Comparison of ENCODE assay signal across 25 mouse cellular contexts in the genomic region with DNA sequence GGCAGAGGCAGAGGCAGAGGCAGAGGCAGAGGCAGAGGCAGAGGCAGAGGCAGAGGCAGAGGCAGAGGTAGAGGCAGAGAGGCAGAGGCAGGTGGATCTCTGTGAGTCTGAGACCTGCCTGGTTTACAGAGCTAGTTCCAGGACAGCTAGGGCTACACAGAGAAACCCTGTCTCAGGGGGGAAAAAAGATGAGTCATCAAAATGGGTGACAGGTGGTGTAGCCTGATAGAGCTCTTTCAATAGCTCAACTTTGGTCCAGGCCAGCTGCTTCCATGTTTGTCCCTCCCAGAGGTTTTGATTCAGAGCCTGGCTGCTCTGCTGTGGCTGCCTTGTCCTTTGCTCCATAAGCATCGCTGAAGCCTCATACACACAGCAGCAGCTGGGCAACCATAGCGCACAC. TPM values are rescaled to one million over a fixed set of nuclear protein-coding genes. Genes with fewer than 3 reads are reported as not detected.
DNase-seq lines count a peak whose midpoint lies in the region; ATAC-seq and TF ChIP-seq lines count a peak whose summit lies in the region.
"Had no signal": no experiment of that assay in that cellular context is flagged by ENCODE, and none has a peak within 500 bp of the region (broad histone marks: within the 10 kb centered on the region; RNA-seq: fewer than 3 reads in every experiment).

No protein-coding gene starts in this region.

- H3K9me3 ChIP-seq in hindbrain, embryonic 12.5 days (replicated peaks): no peaks in the 10 kb centered on the region
- H3K9me3 ChIP-seq in hindbrain, embryonic 16.5 days (ENCODE audit: control insufficient read depth, low read length): no peaks in the 10 kb centered on the region
- peaks cover 4% of the 10 kb centered on the region for H3K9me3 ChIP-seq in CH12.LX (replicated peaks; ENCODE audit: low read length)
- no peaks in the 10 kb centered on the region for H3K9me3 ChIP-seq in ES-E14 (ENCODE audit: control insufficient read depth, insufficient read depth, low read depth, low read length)
- no peaks in the 10 kb centered on the region for H3K9me3 ChIP-seq in forebrain, embryonic 11.5 days (ENCODE audit: control insufficient read depth, low read length)
- H3K9me3 ChIP-seq: embryonic facial prominence, embryonic 10.5 days; heart, embryonic 13.5 days; hindbrain, embryonic 15.5 days had no signal

- H3K4me1 ChIP-seq in hindbrain, embryonic 12.5 days: no peaks in the 10 kb centered on the region
- no peaks in the 10 kb centered on the region for H3K4me1 ChIP-seq in hindbrain, embryonic 16.5 days (ENCODE audit: control insufficient read depth, insufficient read depth, low read depth, low read length)
- H3K4me1 ChIP-seq in CH12.LX (ENCODE audit: control insufficient read depth in 1 of 2, insufficient read depth in 2 of 2) (no peaks in the 10 kb centered on the region), ES-E14 (ENCODE audit: control insufficient read depth in 2 of 2, insufficient read depth in 2 of 2, low read length in 2 of 2, poor library complexity in 1 of 2) (no peaks in the 10 kb centered on the region)
- H3K4me1 ChIP-seq in forebrain, embryonic 11.5 days (replicated peaks; ENCODE audit: control insufficient read depth, insufficient read depth, low read length): no peaks in the 10 kb centered on the region
- H3K4me1 ChIP-seq: embryonic facial prominence, embryonic 10.5 days; heart, embryonic 13.5 days; hindbrain, embryonic 15.5 days had no signal

- peak; percentile 43; the same call in 1 of the 2 replicates for ATAC-seq in hindbrain, embryonic 12.5 days (ENCODE audit: low FRiP score)
- ATAC-seq in hindbrain, embryonic 16.5 days: no peak
- no peak for ATAC-seq in frontal cortex, adult (ENCODE audit: low TSS enrichment)
- ATAC-seq in forebrain, embryonic 11.5 days (replicated peaks; ENCODE audit: low FRiP score): no peak
- ATAC-seq: forebrain, embryonic 14.5 days had no signal

- in situ Hi-C loops in CH12.LX (cut with MboI; ENCODE audit: low pct_ligation_motif_present, low pct_unique_long_range_greater_than_20kb, low sequenced_read_pairs): loop anchor here (25.0 kb wide), 1 partner anchor 608 kb away; no protein-coding TSS in a partner anchor
- in situ Hi-C loops in ES-E14 (cut with MboI; ENCODE audit: low sequenced_read_pairs in 2 of 2, unreplicated experiment in 2 of 2): no loop called here

- no peaks in the 10 kb centered on the region for H3K27me3 ChIP-seq in hindbrain, embryonic 12.5 days
- H3K27me3 ChIP-seq in hindbrain, embryonic 16.5 days (replicated peaks; ENCODE audit: control insufficient read depth, insufficient read depth, low read length): no peaks in the 10 kb centered on the region
- H3K27me3 ChIP-seq in CH12.LX (replicated peaks): peaks cover 91% of the 10 kb centered on the region
- no peaks in the 10 kb centered on the region for H3K27me3 ChIP-seq in forebrain, embryonic 11.5 days (ENCODE audit: control insufficient read depth, insufficient read depth, low read length)
- H3K27me3 ChIP-seq: heart, embryonic 13.5 days; hindbrain, embryonic 15.5 days had no signal

- no peak for TF ChIP-seq EP300 in CH12.LX (IDR thresholded peaks at IDR 0.05; ENCODE audit: low read length)

- peak; percentile 3 for DNase-seq in CH12.LX (ENCODE audit: extremely low read depth)
- DNase-seq in ES-E14 (ENCODE audit: low read depth, low spot score): no peak
- DNase-seq in c-Kit-positive CD71-positive TER-119-positive erythroid progenitor cells, embryonic 14.5 days (ENCODE audit: low spot score): peak; percentile 4
- no peak for DNase-seq in forebrain, embryonic 11.5 days (ENCODE audit: low spot score)
- DNase-seq: adrenal gland, postnatal 10 days; cerebellum, adult 11 months; cerebellum, adult 8-10 months; cerebellum, postnatal 14 days; gastrocnemius, postnatal 36 days; heart, adult 11 months; heart, postnatal 36 days; kidney, adult 11 months had no signal

- TF ChIP-seq POLR2A in CH12.LX (IDR thresholded peaks at IDR 0.05; ENCODE audit: low read depth, low read length): no peak

- dilution Hi-C loops in CH12.LX (cut with MboI; ENCODE audit: extremely low pct_ligation_motif_present, extremely low pct_unique_long_range_greater_than_20kb, low sequenced_read_pairs): no loop called here

- no peak overlapping the region for H3K9ac ChIP-seq in hindbrain, embryonic 12.5 days
- H3K9ac ChIP-seq in hindbrain, embryonic 16.5 days (ENCODE audit: low read depth, low read length): no peak overlapping the region
- H3K9ac ChIP-seq in CH12.LX (ENCODE audit: insufficient read depth, low read depth) (no peak overlapping the region), ES-E14 (ENCODE audit: insufficient read depth, low read depth, low read length, poor library complexity, severe bottlenecking) (no peak overlapping the region)
- H3K9ac ChIP-seq in forebrain, embryonic 11.5 days (ENCODE audit: low read length): no peak overlapping the region
- H3K9ac ChIP-seq: heart, embryonic 13.5 days; hindbrain, embryonic 15.5 days had no signal

- TF ChIP-seq CTCF in CH12.LX (conservative IDR thresholded peaks at IDR 0.05 in 1 of 2, IDR thresholded peaks at IDR 0.05 in 1 of 2; ENCODE audit: low read depth in 2 of 2, low read length in 2 of 2): no peak

- no peak overlapping the region for H3K27ac ChIP-seq in hindbrain, embryonic 12.5 days
- H3K27ac ChIP-seq in hindbrain, embryonic 16.5 days (ENCODE audit: low read depth, low read length): no peak overlapping the region
- no peak overlapping the region for H3K27ac ChIP-seq in CH12.LX (ENCODE audit: insufficient read depth, low read depth)
- no peak overlapping the region for H3K27ac ChIP-seq in ES-E14 (ENCODE audit: insufficient read depth, low read depth, low read length, poor library complexity, severe bottlenecking)
- H3K27ac ChIP-seq in forebrain, embryonic 11.5 days (ENCODE audit: low read depth, low read length): no peak overlapping the region
- H3K27ac ChIP-seq: embryonic facial prominence, embryonic 10.5 days; heart, embryonic 13.5 days; hindbrain, embryonic 15.5 days had no signal

- no peak overlapping the region for H3K4me3 ChIP-seq in hindbrain, embryonic 12.5 days
- no peak overlapping the region for H3K4me3 ChIP-seq in hindbrain, embryonic 16.5 days (ENCODE audit: low read length)
- H3K4me3 ChIP-seq in CH12.LX (replicated peaks in 1 of 3; ENCODE audit: low read depth in 2 of 3, low read length in 2 of 3, poor library complexity in 1 of 3) (no peak overlapping the region), ES-E14 (ENCODE audit: insufficient read depth in 1 of 2, low read depth in 1 of 2, low read length in 2 of 2, poor library complexity in 1 of 2, severe bottlenecking in 1 of 2) (no peak overlapping the region)
- H3K4me3 ChIP-seq in forebrain, embryonic 11.5 days (ENCODE audit: low read depth, low read length): no peak overlapping the region
- H3K4me3 ChIP-seq: embryonic facial prominence, embryonic 10.5 days; heart, embryonic 13.5 days; hindbrain, embryonic 15.5 days had no signal

- WGBS in hindbrain, embryonic 12.5 days: 72% methylated on average over 2 of the region's 2 CpGs
- WGBS in hindbrain, embryonic 16.5 days: 47% methylated on average over 2 of the region's 2 CpGs
- WGBS in forebrain, embryonic 11.5 days: 90% methylated on average over 2 of the region's 2 CpGs

- H3K36me3 ChIP-seq in hindbrain, embryonic 12.5 days: no peaks in the 10 kb centered on the region
- no peaks in the 10 kb centered on the region for H3K36me3 ChIP-seq in hindbrain, embryonic 16.5 days (ENCODE audit: control insufficient read depth, insufficient read depth, low read length)
- H3K36me3 ChIP-seq in CH12.LX (replicated peaks in 1 of 2; ENCODE audit: control insufficient read depth in 1 of 2, insufficient read depth in 1 of 2, low read length in 1 of 2) (no peaks in the 10 kb centered on the region), ES-E14 (ENCODE audit: control insufficient read depth, insufficient read depth, low read length, poor library complexity, severe bottlenecking) (no peaks in the 10 kb centered on the region)
- H3K36me3 ChIP-seq in forebrain, embryonic 11.5 days (ENCODE audit: control insufficient read depth, insufficient read depth, low read length): no peaks in the 10 kb centered on the region
- H3K36me3 ChIP-seq: embryonic facial prominence, embryonic 10.5 days; heart, embryonic 13.5 days; hindbrain, embryonic 15.5 days had no signal

- H3K79me2 ChIP-seq in CH12.LX (replicated peaks; ENCODE audit: control insufficient read depth, extremely low read depth, insufficient read depth, poor library complexity, severe bottlenecking): no peaks in the 10 kb centered on the region

- H3K4me2 ChIP-seq in hindbrain, embryonic 12.5 days (replicated peaks): no peak overlapping the region
- H3K4me2 ChIP-seq in hindbrain, embryonic 16.5 days (ENCODE audit: low read length): no peak overlapping the region
- H3K4me2 ChIP-seq in CH12.LX (ENCODE audit: insufficient read depth, low read depth, poor library complexity, severe bottlenecking): no peak overlapping the region
- no peak overlapping the region for H3K4me2 ChIP-seq in forebrain, embryonic 11.5 days (ENCODE audit: low read depth, low read length, severe bottlenecking)
- H3K4me2 ChIP-seq: heart, embryonic 13.5 days; hindbrain, embryonic 15.5 days had no signal

- TF ChIP-seq RAD21 in CH12.LX (IDR thresholded peaks at IDR 0.05; ENCODE audit: low read depth, low read length): no peak

TF ChIP-seq in CH12.LX, 34 proteins besides CTCF, POLR2A, EP300 and RAD21:
- TF ChIP-seq SMC3 (IDR thresholded peaks at IDR 0.05; ENCODE audit: low read depth, low read length) (no peak), UBTF (IDR thresholded peaks at IDR 0.05; ENCODE audit: low read depth, low read length) (no peak), GABPA (IDR thresholded peaks at IDR 0.05; ENCODE audit: insufficient replicate concordance, low read depth, low read length) (no peak), CHD2 (IDR thresholded peaks at IDR 0.05; ENCODE audit: low read length) (no peak), MAFK (IDR thresholded peaks at IDR 0.05; ENCODE audit: insufficient replicate concordance, low read length) (peak; percentile 66; the same call in 1 of the 2 replicates)

TF ChIP-seq in ES-E14, 5 proteins besides CTCF, POLR2A, EP300 and RAD21:
- TF ChIP-seq MAFK (IDR thresholded peaks at IDR 0.05; ENCODE audit: insufficient read depth, low read depth, low read length) (peak; percentile 60; the same call in 1 of the 2 replicates), HCFC1 (IDR thresholded peaks at IDR 0.05; ENCODE audit: borderline replicate concordance, insufficient read depth, low read length) (no peak)

RNA-seq across cellular contexts. Expression of gene Spaca3, which starts 46.4 kb away (rescaled TPM):
- polyA plus RNA-seq in hindbrain, embryonic 12.5 days (2016; fragmentation: Nextera tagmentation; extraction: Ambion mirVana): not detected in 2 replicates
- polyA plus RNA-seq in hindbrain, embryonic 16.5 days (2015; fragmentation: Nextera tagmentation; extraction: Ambion mirVana): not detected in 2 replicates
- total RNA-seq in CH12.LX (2012; rRNA removed): not detected in 2 replicates
- not detected in 2 replicates for total RNA-seq in CH12.LX (2014; rRNA removed)
- polyA plus RNA-seq in CH12.LX (2012; ENCODE audit: insufficient read length, low read depth): not detected in 2 replicates
- total RNA-seq in ES-E14 (2012; rRNA removed): not detected in 2 replicates
- polyA plus RNA-seq in forebrain, embryonic 11.5 days (2014; fragmentation: Nextera tagmentation; extraction: Ambion mirVana): not detected in 2 replicates
- total RNA-seq: adrenal gland, postnatal 10 days; adrenal gland, postnatal 4 days; gastrocnemius, adult 8-10 months; gastrocnemius, postnatal 36 days; heart, postnatal 36 days; MEL had no signal
- polyA plus RNA-seq: cortical plate, adult 2 months; embryonic facial prominence, embryonic 10.5 days; embryonic facial prominence, embryonic 14.5 days; forebrain, embryonic 14.5 days; heart, embryonic 13.5 days; hindbrain, embryonic 15.5 days; intestine, embryonic 14.5 days had no signal

Comparison
In these comparisons a context has a peak if more than half of its experiments do, and no peak if none do; other contexts are left out.
1. DNase-seq: peak in CH12.LX (single experiment) and c-Kit-positive CD71-positive TER-119-positive erythroid progenitor cells, embryonic 14.5 days (single experiment); none in ES-E14 (single experiment) and forebrain, embryonic 11.5 days (single experiment).